Mouse (Mus musculus): Measurements from ENCODE around the gene Zfp618. TPM values are rescaled to one million over a fixed set of nuclear protein-coding genes. Genes with fewer than 3 reads are reported as not detected.
A peak's percentile ranks its signal among the peaks of the same experiment; 100 is the strongest.

Zfp618 gene
- polyA plus RNA-seq, 2 experiments, result 24.9 to 32.0 TPM

- WGBS, result 16% methylated on average over 5 of the region's 5 CpGs
- H3K27me3 ChIP-seq (ENCODE audit: control insufficient read depth, insufficient read depth, low read length), result no peaks in the 10 kb centered on the region
- TF ChIP-seq POLR2A (IDR thresholded peaks at IDR 0.05; ENCODE audit: borderline replicate concordance, extremely low read depth, insufficient read depth, insufficient read length), result no peak
- H3K4me2 ChIP-seq (replicated peaks; ENCODE audit: low read depth, low read length, severe bottlenecking), result no peak overlapping the region
- H3K4me1 ChIP-seq (ENCODE audit: control insufficient read depth, insufficient read depth, low read length), result peaks cover 7% of the 10 kb centered on the region
- H3K9me3 ChIP-seq (ENCODE audit: control insufficient read depth, low read length), result no peaks in the 10 kb centered on the region
- ATAC-seq (ENCODE audit: low FRiP score, low read depth) (peak; percentile 87), DNase-seq (ENCODE audit: low spot score) (peak; percentile 83)
- H3K27ac ChIP-seq (replicated peaks; ENCODE audit: low read depth, low read length), result no peak overlapping the region
- H3K4me3 ChIP-seq (replicated peaks; ENCODE audit: low read length), result no peak overlapping the region
- H3K9ac ChIP-seq (ENCODE audit: low read depth, low read length, severe bottlenecking), result no peak overlapping the region
- H3K36me3 ChIP-seq (ENCODE audit: control insufficient read depth, insufficient read depth, low read length), result no peaks in the 10 kb centered on the region
Observed at GRCm38 (mm10) chr4:63158961-63159592, 193.7 kb downstream of the Zfp618 start.

- Histone ChIP-seq H3K27me3 (ENCODE audit: control insufficient read depth, insufficient read depth, low read length) (peaks cover 5% of the 10 kb centered on the region; the same call in 1 of the 2 replicates), H3K4me1 (ENCODE audit: control insufficient read depth, insufficient read depth, low read length) (no peaks in the 10 kb centered on the region), H3K4me3 (replicated peaks; ENCODE audit: low read length) (no peak overlapping the region), H3K36me3 (ENCODE audit: control insufficient read depth, insufficient read depth, low read length) (no peaks in the 10 kb centered on the region), H3K9ac (ENCODE audit: low read depth, low read length, severe bottlenecking) (no peak overlapping the region), H3K27ac (replicated peaks; ENCODE audit: low read depth, low read length) (no peak overlapping the region), H3K9me3 (ENCODE audit: control insufficient read depth, low read length) (no peaks in the 10 kb centered on the region), H3K4me2 (replicated peaks; ENCODE audit: low read depth, low read length, severe bottlenecking) (no peak overlapping the region)
- TF ChIP-seq POLR2A (IDR thresholded peaks at IDR 0.05; ENCODE audit: borderline replicate concordance, extremely low read depth, insufficient read depth, insufficient read length), result no peak
- ATAC-seq (ENCODE audit: low FRiP score, low read depth), result no peak
- WGBS, result 96% methylated on average over 4 of the region's 4 CpGs
- DNase-seq (ENCODE audit: low spot score), result no peak
Observed at GRCm38 (mm10) chr4:63165636-63166035, 200.3 kb downstream of the Zfp618 start.

GRCm38 (mm10) chr4:63166323-63166722, 200.9 kb downstream of the Zfp618 start:
- no peaks in the 10 kb centered on the region for H3K36me3 ChIP-seq (ENCODE audit: control insufficient read depth, insufficient read depth, low read length)
- H3K4me1 ChIP-seq (ENCODE audit: control insufficient read depth, insufficient read depth, low read length), result no peaks in the 10 kb centered on the region
- DNase-seq (ENCODE audit: low spot score) (no peak), ATAC-seq (ENCODE audit: low FRiP score, low read depth) (no peak)
- H3K9ac ChIP-seq (ENCODE audit: low read depth, low read length, severe bottlenecking), result no peak overlapping the region
- H3K4me2 ChIP-seq (replicated peaks; ENCODE audit: low read depth, low read length, severe bottlenecking), result no peak overlapping the region
- no peaks in the 10 kb centered on the region for H3K9me3 ChIP-seq (ENCODE audit: control insufficient read depth, low read length)
- H3K4me3 ChIP-seq (replicated peaks; ENCODE audit: low read length), result no peak overlapping the region
- H3K27ac ChIP-seq (replicated peaks; ENCODE audit: low read depth, low read length), result no peak overlapping the region
- WGBS, result 85% methylated on average over 5 of the region's 5 CpGs
- H3K27me3 ChIP-seq (ENCODE audit: control insufficient read depth, insufficient read depth, low read length), result peaks cover 10% of the 10 kb centered on the region; the same call in 1 of the 2 replicates
- TF ChIP-seq POLR2A (IDR thresholded peaks at IDR 0.05; ENCODE audit: borderline replicate concordance, extremely low read depth, insufficient read depth, insufficient read length), result no peak

- Histone ChIP-seq H3K36me3 (ENCODE audit: control insufficient read depth, insufficient read depth, low read length) (no peaks in the 10 kb centered on the region), H3K27ac (replicated peaks; ENCODE audit: low read depth, low read length) (no peak overlapping the region), H3K27me3 (ENCODE audit: control insufficient read depth, insufficient read depth, low read length) (peaks cover 10% of the 10 kb centered on the region; the same call in 1 of the 2 replicates), H3K4me1 (ENCODE audit: control insufficient read depth, insufficient read depth, low read length) (no peaks in the 10 kb centered on the region), H3K9me3 (ENCODE audit: control insufficient read depth, low read length) (0 out of 2 replicates have a peak, but pooled peaks cover 3% of the 10 kb centered on the region), H3K4me3 (replicated peaks; ENCODE audit: low read length) (no peak overlapping the region), H3K4me2 (replicated peaks; ENCODE audit: low read depth, low read length, severe bottlenecking) (no peak overlapping the region), H3K9ac (ENCODE audit: low read depth, low read length, severe bottlenecking) (no peak overlapping the region)
- DNase-seq (ENCODE audit: low spot score) (no peak), ATAC-seq (ENCODE audit: low FRiP score, low read depth) (no peak)
- WGBS, result 86% methylated on average over 4 of the region's 4 CpGs
- TF ChIP-seq POLR2A (IDR thresholded peaks at IDR 0.05; ENCODE audit: borderline replicate concordance, extremely low read depth, insufficient read depth, insufficient read length), result no peak
Observed at GRCm38 (mm10) chr4:63170061-63170460, 204.7 kb downstream of the Zfp618 start.

- no peak for TF ChIP-seq POLR2A (IDR thresholded peaks at IDR 0.05; ENCODE audit: borderline replicate concordance, extremely low read depth, insufficient read depth, insufficient read length)
- Histone ChIP-seq H3K4me3 (replicated peaks; ENCODE audit: low read length) (no peak overlapping the region), H3K4me1 (ENCODE audit: control insufficient read depth, insufficient read depth, low read length) (no peaks in the 10 kb centered on the region), H3K9ac (ENCODE audit: low read depth, low read length, severe bottlenecking) (no peak overlapping the region), H3K27me3 (ENCODE audit: control insufficient read depth, insufficient read depth, low read length) (peaks cover 10% of the 10 kb centered on the region; the same call in 1 of the 2 replicates), H3K4me2 (replicated peaks; ENCODE audit: low read depth, low read length, severe bottlenecking) (no peak overlapping the region), H3K27ac (replicated peaks; ENCODE audit: low read depth, low read length) (no peak overlapping the region), H3K36me3 (ENCODE audit: control insufficient read depth, insufficient read depth, low read length) (no peaks in the 10 kb centered on the region), H3K9me3 (ENCODE audit: control insufficient read depth, low read length) (0 out of 2 replicates have a peak, but pooled peaks cover 3% of the 10 kb centered on the region)
- ATAC-seq (ENCODE audit: low FRiP score, low read depth), result no peak
- WGBS, result 47% methylated on average over 24 of the region's 24 CpGs
- no peak for DNase-seq (ENCODE audit: low spot score)
Observed at GRCm38 (mm10) chr4:63171122-63171521, 205.7 kb downstream of the Zfp618 start.
